Mouse (Mus musculus) heart, adult 18-20 months (tissue): Measurements from ENCODE around the gene Muc5b. TPM values are rescaled to one million over a fixed set of nuclear protein-coding genes. Genes with fewer than 3 reads are reported as not detected.
"Not testable (repeated sequence)": the region's sequence is repeated elsewhere in the genome, so short reads cannot be mapped to it uniquely, and the experiment has no call there.

Source experiments
- DNase-seq, 2 experiments: peaks; one replicate each; pipeline ENCODE4 v3.0.0; 2021 to 2022; ENCODE audit warnings: mixed read lengths in 1 of 2
- long read RNA-seq, 2 experiments: library from polyadenylated mRNA; stranded (forward); transcript quantifications; one replicate each; pipeline ENCODE4 v2.0.0; 2021
- total RNA-seq, 2 experiments: library from RNA; stranded (reverse); gene quantifications; 2 replicates each; pipeline ENCODE4 v1.2.3; 2021

The Muc5b gene
- 1 to 10 TPM in 1 of 2 experiments, not detected in 1; 1.6 TPM for total RNA-seq
- long read RNA-seq, experiment 1: 0 reads
- long read RNA-seq, experiment 2: 0 reads

GRCm38 (mm10) chr7:141838779-141839178 is at the start of gene Muc5b:
Gene Muc5b (plus strand): TSS chr7:141839070.
- no peak for DNase-seq

- no peak for DNase-seq
These were observed 44.6 kb upstream of the Muc5b start for GRCm38 (mm10) chr7:141794251-141794650.

GRCm38 (mm10) chr7:141803206-141803605 is 35.7 kb upstream of the Muc5b start:
- no peak for DNase-seq

GRCm38 (mm10) chr7:141805384-141805783 is 33.5 kb upstream of the Muc5b start:
- DNase-seq: no peak

GRCm38 (mm10) chr7:141807823-141808222 is 31.0 kb upstream of the Muc5b start:
- DNase-seq: not testable (repeated sequence)

- DNase-seq: not testable (repeated sequence)
These were observed 28.9 kb upstream of the Muc5b start for GRCm38 (mm10) chr7:141809933-141810332.

- no peak for DNase-seq
These were observed 25.5 kb upstream of the Muc5b start for GRCm38 (mm10) chr7:141813321-141813720.

GRCm38 (mm10) chr7:141815361-141815760 is 23.5 kb upstream of the Muc5b start:
- no peak for DNase-seq

GRCm38 (mm10) chr7:141817355-141818075 is 21.4 kb upstream of the Muc5b start:
- DNase-seq: no peak

GRCm38 (mm10) chr7:141818267-141818666 is 20.6 kb upstream of the Muc5b start:
- no peak for DNase-seq

GRCm38 (mm10) chr7:141822582-141823261 is 16.1 kb upstream of the Muc5b start:
- no peak for DNase-seq

- no peak for DNase-seq
These were observed 15.2 kb upstream of the Muc5b start for GRCm38 (mm10) chr7:141823699-141824098.

- DNase-seq: no peak
These were observed 14.5 kb upstream of the Muc5b start for GRCm38 (mm10) chr7:141824398-141824797.

- no peak for DNase-seq
These were observed 2.9 kb upstream of the Muc5b start for GRCm38 (mm10) chr7:141835941-141836340.

- no peak for DNase-seq
These were observed 2.4 kb upstream of the Muc5b start for GRCm38 (mm10) chr7:141836423-141836822.

GRCm38 (mm10) chr7:141840354-141840753 is 1.5 kb downstream of the Muc5b start:
- no peak for DNase-seq

- no peak for DNase-seq
These were observed 22.2 kb downstream of the Muc5b start for GRCm38 (mm10) chr7:141861046-141861445.

GRCm38 (mm10) chr7:141869644-141870043 is 30.8 kb downstream of the Muc5b start:
- no peak for DNase-seq

GRCm38 (mm10) chr7:141870553-141870952 is 31.7 kb downstream of the Muc5b start:
- no peak for DNase-seq

- DNase-seq: no peak
These were observed 36.0 kb downstream of the Muc5b start for GRCm38 (mm10) chr7:141874891-141875290.

- no peak for DNase-seq
These were observed 39.9 kb downstream of the Muc5b start for GRCm38 (mm10) chr7:141878813-141879212.

- no peak for DNase-seq
These were observed 53.3 kb downstream of the Muc5b start for GRCm38 (mm10) chr7:141892151-141892550.

- DNase-seq: no peak
These were observed 63.0 kb downstream of the Muc5b start for GRCm38 (mm10) chr7:141901825-141902224.
